Mouse (Mus musculus) heart, postnatal 25 days (tissue): ENCODE measurements around the gene Sdhaf4. TPM values are rescaled to one million over a fixed set of nuclear protein-coding genes. Genes with fewer than 3 reads are reported as not detected.
"Not testable (repeated sequence)": the region's sequence is repeated elsewhere in the genome, so short reads cannot be mapped to it uniquely, and the experiment has no call there.

Experiments
- DNase-seq: peaks from one replicate; pipeline ENCODE4 v3.0.0; 2022; ENCODE audit warnings: low spot score
- intact Hi-C: fragments of 180-260 bp; cut with DNase I; formaldehyde crosslinking; loops from one replicate; pipeline ENCODE4 v1.15.1; 2025
- total RNA-seq, 2 experiments: library from RNA; stranded (reverse); gene quantifications; 2 replicates each; pipeline ENCODE4 v1.2.3; 2021

Sdhaf4 gene
- 10 to 100 TPM; 80.8 to 90.2 TPM for total RNA-seq

GRCm38 (mm10) chr1:24005070-24005804 lies at the start of gene Sdhaf4:
TSS of gene Sdhaf4 (minus strand) at chr1:24005656.
- peak; percentile 85 for DNase-seq
- intact Hi-C loops: loop anchor here (2.0 kb wide), 1 partner anchor 82 kb away; the partner anchor contains the start of gene Smap1

GRCm38 (mm10) chr1:24046730-24047510 lies 41.5 kb upstream of the Sdhaf4 start:
- intact Hi-C loops: no loop called here
- no peak for DNase-seq

GRCm38 (mm10) chr1:24045627-24046026 lies 40.2 kb upstream of the Sdhaf4 start:
- DNase-seq: no peak

GRCm38 (mm10) chr1:24043007-24043406 lies 37.6 kb upstream of the Sdhaf4 start:
- DNase-seq: no peak
- intact Hi-C loops: no loop called here

More at GRCm38 (mm10) chr1:24045627-24046026, 40.2 kb upstream of the Sdhaf4 start:
- intact Hi-C loops: no loop called here

GRCm38 (mm10) chr1:24033759-24034423 lies 28.4 kb upstream of the Sdhaf4 start:
- no peak for DNase-seq
- intact Hi-C loops: loop anchor here (1.0 kb wide), 1 partner anchor 207 kb away; no protein-coding TSS in a partner anchor

GRCm38 (mm10) chr1:24010821-24011220 lies 5.4 kb upstream of the Sdhaf4 start:
- intact Hi-C loops: no loop called here
- DNase-seq: no peak

GRCm38 (mm10) chr1:24010016-24010415 lies 4.6 kb upstream of the Sdhaf4 start:
- intact Hi-C loops: no loop called here
- DNase-seq: no peak

GRCm38 (mm10) chr1:24007621-24008020 lies 2.2 kb upstream of the Sdhaf4 start:
- no peak for DNase-seq
- intact Hi-C loops: loop anchor here (2.0 kb wide), 1 partner anchor 91 kb away; no protein-coding TSS in a partner anchor

- intact Hi-C loops: no loop called here
- no peak for DNase-seq
Observed at GRCm38 (mm10) chr1:23999318-23999717, 6.1 kb downstream of the Sdhaf4 start.

- intact Hi-C loops: no loop called here
- DNase-seq: no peak
Observed at GRCm38 (mm10) chr1:23998866-23999265, 6.6 kb downstream of the Sdhaf4 start.

GRCm38 (mm10) chr1:23998120-23998810 lies 7.2 kb downstream of the Sdhaf4 start:
- intact Hi-C loops: no loop called here
- DNase-seq: no peak

- intact Hi-C loops: no loop called here
- no peak for DNase-seq
Observed at GRCm38 (mm10) chr1:23997493-23997892, 8.0 kb downstream of the Sdhaf4 start.

GRCm38 (mm10) chr1:23995420-23995819 lies 10.0 kb downstream of the Sdhaf4 start:
- no peak for DNase-seq
- intact Hi-C loops: no loop called here

- no peak for DNase-seq
- intact Hi-C loops: no loop called here
Observed at GRCm38 (mm10) chr1:23983118-23983517, 22.3 kb downstream of the Sdhaf4 start.

- intact Hi-C loops: no loop called here
- no peak for DNase-seq
Observed at GRCm38 (mm10) chr1:23978281-23978680, 27.2 kb downstream of the Sdhaf4 start.

- intact Hi-C loops: not testable (repeated sequence)
Observed at GRCm38 (mm10) chr1:23971159-23971558, 34.3 kb downstream of the Sdhaf4 start.

GRCm38 (mm10) chr1:23968027-23968725 lies 37.3 kb downstream of the Sdhaf4 start:
- intact Hi-C loops: no loop called here
- DNase-seq: no peak

More at GRCm38 (mm10) chr1:23971159-23971558, 34.3 kb downstream of the Sdhaf4 start:
- DNase-seq: not testable (repeated sequence)

- DNase-seq: no peak
- intact Hi-C loops: no loop called here
Observed at GRCm38 (mm10) chr1:23966226-23966625, 39.2 kb downstream of the Sdhaf4 start.

GRCm38 (mm10) chr1:23959415-23959732 lies 46.1 kb downstream of the Sdhaf4 start:
- DNase-seq: no peak
- intact Hi-C loops: no loop called here
